Mouse (Mus musculus) forebrain, postnatal 0 days (tissue): ENCODE data around the gene Galm. TPM values are rescaled to one million over a fixed set of nuclear protein-coding genes. Genes with fewer than 3 reads are reported as not detected.

Experiments used
- ATAC-seq: fragments of 200-750 bp; cut with Nextera tagmentation; 2 replicates; pipeline ENCODE4 v1.8.0; 2017; ENCODE audit warnings: mild to moderate bottlenecking, moderate library complexity
- DNase-seq: peaks from one replicate; pipeline ENCODE4 v3.0.0-alpha.2; 2015
- H3K27ac ChIP-seq: fragments of 300-500 bp; sonication (generic); 2 replicates; pipeline ENCODE4 v1.5.1; 2014; ENCODE audit warnings: low read depth, mild to moderate bottlenecking, antibody characterized with exemption, low read length, moderate library complexity, mixed read lengths
- H3K27me3 ChIP-seq: fragments of 300-500 bp; sonication (generic); 2 replicates; pipeline ENCODE4 v1.6.1; 2014; ENCODE audit warnings: mild to moderate bottlenecking, low read length, mixed read lengths; ENCODE audit not compliant: insufficient read depth
- H3K36me3 ChIP-seq: fragments of 300-500 bp; sonication (generic); 2 replicates; pipeline ENCODE4 v1.6.1; 2014; ENCODE audit warnings: mild to moderate bottlenecking, moderate library complexity; ENCODE audit not compliant: insufficient read depth
- H3K4me1 ChIP-seq: fragments of 300-500 bp; sonication (generic); 2 replicates; pipeline ENCODE4 v1.6.1; 2014; ENCODE audit warnings: antibody characterized with exemption; ENCODE audit not compliant: insufficient read depth
- H3K4me2 ChIP-seq: fragments of 300-500 bp; sonication (generic); 2 replicates; pipeline ENCODE4 v1.6.1; 2014; ENCODE audit warnings: low read depth, mild to moderate bottlenecking, moderate library complexity
- H3K4me3 ChIP-seq: fragments of 300-500 bp; sonication (generic); 2 replicates; pipeline ENCODE4 v1.5.1; 2014; ENCODE audit warnings: low read depth, low read length, mixed read lengths
- H3K9ac ChIP-seq: fragments of 300-500 bp; sonication (generic); 2 replicates; pipeline ENCODE4 v1.6.1; 2014; ENCODE audit warnings: mild to moderate bottlenecking
- H3K9me3 ChIP-seq: fragments of 300-500 bp; sonication (generic); 2 replicates; pipeline ENCODE4 v1.6.1; 2016; ENCODE audit warnings: low read length
- CTCF ChIP-seq: sonication (generic); IDR thresholded peaks from 2 replicates; pipeline ENCODE4 v1.5.1; 2016; ENCODE audit warnings: antibody characterized with exemption, control low read depth, low read depth
- whole genome bisulfite sequencing: fragments of 180-500 bp; shearing (Covaris S2); extraction: QIAGEN DNeasy Blood & Tissue Kit; methylation state at CpG from one replicate; pipeline ENCODE4 v1.1.7; 2014; 5-methylcytosine and 5-hydroxymethylcytosine counted together
- polyA plus RNA-seq: library from polyadenylated mRNA; unstranded; fragments of >200 nt; fragmentation: Nextera tagmentation; extraction: Ambion mirVana; gene quantifications from 2 replicates; pipeline ENCODE4 v1.2.1, GENCODE M21; 2015
- total RNA-seq: library from RNA; depleted of rRNA; stranded (reverse); fragments of >200 nt; gene quantifications from 2 replicates; pipeline ENCODE4 v1.2.3, GENCODE M21; 2014; rRNA removed

Gene Galm
- 2.0 and 2.2 TPM in 2 replicates for total RNA-seq
- polyA plus RNA-seq, result 1.7 and 2.0 TPM in 2 replicates

GRCm38 (mm10) chr17:80127331-80128251 is at the start of gene Galm:
Gene Galm (plus strand): TSS chr17:80127471.
- H3K9me3 ChIP-seq, result no peaks in the 10 kb centered on the region
- DNase-seq (peak; percentile 54), ATAC-seq (peak; percentile 78)
- TF ChIP-seq CTCF, result no peak
- H3K9ac ChIP-seq, result peak within 1 kb of the TSS; percentile 41
- peak within 1 kb of the TSS; percentile 71 for H3K4me2 ChIP-seq
- no peaks in the 10 kb centered on the region for H3K4me1 ChIP-seq
- no peak within 1 kb of the TSS for H3K27ac ChIP-seq
- no peaks in the 10 kb centered on the region for H3K36me3 ChIP-seq
- 4% methylated on average over 30 of the region's 30 CpGs for WGBS
- no peaks in the 10 kb centered on the region for H3K27me3 ChIP-seq
- peak within 1 kb of the TSS; percentile 44 for H3K4me3 ChIP-seq

DNA sequence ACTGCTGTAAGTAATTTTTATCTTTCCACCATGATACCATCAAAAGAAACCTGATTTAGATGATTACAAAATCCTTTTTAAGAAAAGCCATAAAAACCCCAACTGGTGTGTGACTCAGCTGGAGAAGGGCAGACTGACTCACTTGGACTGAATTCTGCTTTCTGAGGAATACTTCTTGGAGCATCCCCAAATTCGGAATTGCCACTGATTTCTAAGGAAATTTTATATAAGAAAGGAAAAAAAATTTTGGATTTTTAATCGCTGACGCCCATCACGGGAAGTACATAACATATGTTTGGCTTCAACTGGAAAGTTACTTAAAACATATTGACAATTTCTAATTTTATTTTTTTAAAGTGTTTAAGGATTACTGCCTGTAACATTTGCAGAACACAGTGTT is 48.5 kb upstream of the Galm start:
- ATAC-seq (no peak), DNase-seq (no peak)
- no peaks in the 10 kb centered on the region for H3K9me3 ChIP-seq

GRCm38 (mm10) chr17:80083223-80083622 is 44.0 kb upstream of the Galm start:
- Histone ChIP-seq H3K36me3 (no peaks in the 10 kb centered on the region), H3K4me1 (no peaks in the 10 kb centered on the region), H3K27me3 (no peaks in the 10 kb centered on the region), H3K27ac (no peak overlapping the region), H3K4me3 (no peak overlapping the region), H3K9me3 (no peaks in the 10 kb centered on the region), H3K4me2 (no peak overlapping the region), H3K9ac (no peak overlapping the region)
- WGBS, result 73% methylated on average over 6 of the region's 6 CpGs
- ATAC-seq (no peak), DNase-seq (no peak)
- no peak for TF ChIP-seq CTCF

More for the DNA sequence above, 48.5 kb upstream of the Galm start:
- Histone ChIP-seq H3K4me1 (no peaks in the 10 kb centered on the region), H3K4me3 (no peak overlapping the region), H3K27ac (no peak overlapping the region), H3K9ac (no peak overlapping the region), H3K36me3 (no peaks in the 10 kb centered on the region), H3K27me3 (no peaks in the 10 kb centered on the region), H3K4me2 (no peak overlapping the region)
- 79% methylated on average over 4 of the region's 4 CpGs for WGBS
- no peak for TF ChIP-seq CTCF

DNA sequence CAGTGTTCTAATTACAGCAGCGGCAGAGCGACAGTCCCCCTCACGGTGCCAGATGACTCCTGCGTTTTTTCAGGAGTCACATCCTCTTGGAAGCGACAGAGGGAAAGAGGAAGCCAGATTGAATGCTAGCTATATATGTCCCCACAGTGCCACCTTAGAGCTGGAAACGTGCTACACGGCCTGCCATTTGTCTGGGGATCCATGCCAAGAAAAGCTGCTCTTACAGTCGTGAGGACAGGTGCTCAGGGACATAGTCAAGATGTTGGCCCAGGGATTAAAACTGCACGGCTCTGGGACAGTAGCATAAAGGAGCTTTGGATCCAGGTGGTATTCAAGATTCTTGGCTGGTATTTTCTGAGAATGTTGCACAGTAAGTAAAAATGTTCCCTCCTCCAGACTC is 42.8 kb upstream of the Galm start:
- no peaks in the 10 kb centered on the region for H3K9me3 ChIP-seq
- 54% methylated on average over 9 of the region's 9 CpGs for WGBS
- peak; percentile 29 for DNase-seq
- H3K36me3 ChIP-seq, result no peaks in the 10 kb centered on the region
- no peaks in the 10 kb centered on the region for H3K4me1 ChIP-seq
- no peak for TF ChIP-seq CTCF
- no peak overlapping the region for H3K4me2 ChIP-seq
- H3K9ac ChIP-seq, result no peak overlapping the region
- H3K4me3 ChIP-seq, result no peak overlapping the region
- H3K27ac ChIP-seq, result no peak overlapping the region
- no peaks in the 10 kb centered on the region for H3K27me3 ChIP-seq
- no peak; the same call in 1 of the 2 replicates for ATAC-seq

GRCm38 (mm10) chr17:80086591-80086990 is 40.7 kb upstream of the Galm start:
- Histone ChIP-seq H3K27me3 (no peaks in the 10 kb centered on the region), H3K4me3 (no peak overlapping the region), H3K27ac (no peak overlapping the region), H3K9ac (no peak overlapping the region), H3K36me3 (no peaks in the 10 kb centered on the region), H3K9me3 (no peaks in the 10 kb centered on the region), H3K4me2 (no peak overlapping the region), H3K4me1 (no peaks in the 10 kb centered on the region)
- WGBS, result 95% methylated on average over 11 of the region's 11 CpGs
- DNase-seq (no peak), ATAC-seq (no peak)
- no peak for TF ChIP-seq CTCF

DNA sequence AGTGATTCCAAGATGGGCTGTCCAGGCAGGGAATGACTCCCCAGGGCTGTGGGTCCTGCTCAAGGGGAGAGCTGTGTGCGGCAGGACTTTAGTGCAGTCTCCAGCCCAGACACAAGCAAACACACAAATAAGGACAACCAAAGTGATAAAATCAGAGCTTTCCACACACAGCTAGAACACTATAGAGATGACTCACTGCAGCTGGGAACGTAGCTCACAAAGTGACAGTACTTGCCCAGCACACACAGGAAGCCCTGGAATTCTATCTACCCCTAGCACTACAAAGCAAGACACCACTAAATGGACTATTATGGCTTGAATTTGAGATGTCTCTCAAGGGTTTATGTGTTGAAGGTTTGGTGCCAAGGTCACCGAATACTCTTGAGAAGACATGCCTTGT is 39.1 kb upstream of the Galm start:
- Histone ChIP-seq H3K36me3 (no peaks in the 10 kb centered on the region), H3K4me1 (no peaks in the 10 kb centered on the region), H3K27ac (no peak overlapping the region), H3K4me3 (no peak overlapping the region), H3K27me3 (no peaks in the 10 kb centered on the region), H3K9ac (no peak overlapping the region), H3K4me2 (no peak overlapping the region), H3K9me3 (no peaks in the 10 kb centered on the region)
- TF ChIP-seq CTCF, result no peak
- ATAC-seq (no peak), DNase-seq (no peak)
- 96% methylated on average over 3 of the region's 3 CpGs for WGBS

DNA sequence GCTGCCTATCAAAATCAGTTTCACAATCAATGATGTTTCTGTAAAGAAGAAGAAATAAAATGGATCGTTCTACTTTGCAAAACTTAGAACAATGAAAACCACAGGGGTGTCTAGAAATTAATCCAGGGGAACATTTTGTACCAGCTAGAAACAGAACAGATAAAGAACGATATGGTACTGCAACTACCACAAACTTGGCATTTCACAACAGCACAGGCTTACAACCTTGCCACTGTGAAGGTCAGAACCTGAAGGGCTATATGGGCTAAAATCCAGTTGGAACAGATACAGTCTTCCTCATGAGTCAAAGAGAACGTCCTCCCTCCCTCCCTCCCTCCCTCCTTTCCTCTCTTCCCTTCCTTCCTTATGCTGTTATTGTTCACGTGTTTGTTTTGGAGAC is 36.7 kb upstream of the Galm start:
- Histone ChIP-seq H3K36me3 (no peaks in the 10 kb centered on the region), H3K9ac (no peak overlapping the region), H3K4me3 (no peak overlapping the region), H3K4me2 (no peak overlapping the region), H3K9me3 (no peaks in the 10 kb centered on the region), H3K27me3 (no peaks in the 10 kb centered on the region), H3K27ac (no peak overlapping the region), H3K4me1 (no peaks in the 10 kb centered on the region)
- WGBS, result 65% methylated on average over 4 of the region's 4 CpGs
- no peak for DNase-seq
- no peak for ATAC-seq
- TF ChIP-seq CTCF, result no peak
